Mouse (Mus musculus) adrenal gland, adult 8-10 months (tissue): ENCODE results near the gene Ltbp4. TPM values are rescaled to one million over a fixed set of nuclear protein-coding genes. Genes with fewer than 3 reads are reported as not detected.
A peak's percentile ranks its signal among the peaks of the same experiment; 100 is the strongest.

Experiments used
- DNase-seq: peaks from one replicate; pipeline ENCODE4 v3.0.0; 2022
- total RNA-seq, 4 experiments: library from RNA; stranded (reverse); gene quantifications; 2 replicates each; pipeline ENCODE4 v1.2.4; 2022

The Ltbp4 gene
- total RNA-seq, 4 experiments from 2014 or later = 90.9 to 117 (median 108) TPM

GRCm38 (mm10) chr7:27298033-27298610 is 39.4 kb downstream of the Ltbp4 start:
- DNase-seq = no peak

- no peak for DNase-seq
These were observed 41.0 kb downstream of the Ltbp4 start for GRCm38 (mm10) chr7:27296518-27296917.

- no peak for DNase-seq
These were observed 41.5 kb downstream of the Ltbp4 start for GRCm38 (mm10) chr7:27295956-27296355.

- DNase-seq = no peak
These were observed 45.6 kb downstream of the Ltbp4 start for GRCm38 (mm10) chr7:27291795-27292466.

- no peak for DNase-seq
These were observed 46.9 kb downstream of the Ltbp4 start for GRCm38 (mm10) chr7:27290555-27290954.

GRCm38 (mm10) chr7:27288732-27289131 is 48.8 kb downstream of the Ltbp4 start:
- no peak for DNase-seq

GRCm38 (mm10) chr7:27285698-27286066 is 51.8 kb downstream of the Ltbp4 start:
- peak; percentile 36 for DNase-seq

GRCm38 (mm10) chr7:27284865-27285697 is 52.4 kb downstream of the Ltbp4 start:
- no peak for DNase-seq

- no peak for DNase-seq
These were observed 55.3 kb downstream of the Ltbp4 start for GRCm38 (mm10) chr7:27282225-27282624.

GRCm38 (mm10) chr7:27281717-27282116 is 55.8 kb downstream of the Ltbp4 start:
- no peak for DNase-seq

GRCm38 (mm10) chr7:27277191-27277590 is 60.3 kb downstream of the Ltbp4 start:
- no peak for DNase-seq

GRCm38 (mm10) chr7:27276021-27276420 is 61.5 kb downstream of the Ltbp4 start:
- DNase-seq = no peak

GRCm38 (mm10) chr7:27274916-27275315 is 62.6 kb downstream of the Ltbp4 start:
- no peak for DNase-seq

- DNase-seq = no peak
These were observed 63.6 kb downstream of the Ltbp4 start for GRCm38 (mm10) chr7:27273739-27274351.

- DNase-seq = no peak
These were observed 66.1 kb downstream of the Ltbp4 start for GRCm38 (mm10) chr7:27271423-27271822.

- DNase-seq = no peak
These were observed 70.9 kb downstream of the Ltbp4 start for GRCm38 (mm10) chr7:27266515-27267128.

GRCm38 (mm10) chr7:27264761-27265160 is 72.7 kb downstream of the Ltbp4 start:
- DNase-seq = no peak

- no peak for DNase-seq
These were observed 75.6 kb downstream of the Ltbp4 start for GRCm38 (mm10) chr7:27261888-27262287.

- DNase-seq = no peak
These were observed 76.6 kb downstream of the Ltbp4 start for GRCm38 (mm10) chr7:27260856-27261255.

GRCm38 (mm10) chr7:27259771-27260170 is 77.7 kb downstream of the Ltbp4 start:
- DNase-seq = no peak

- no peak for DNase-seq
These were observed 78.2 kb downstream of the Ltbp4 start for GRCm38 (mm10) chr7:27259271-27259721.

GRCm38 (mm10) chr7:27258205-27258899 is 79.1 kb downstream of the Ltbp4 start, which contains the start of gene Numbl:
Gene Numbl (plus strand): TSS chr7:27258433.
- DNase-seq = peak; percentile 92
